ENCODE assay signal across 19 mouse cellular contexts in genomic region chr2:28221803-28222202, GRCm38 (mm10). TPM values are rescaled to one million over a fixed set of nuclear protein-coding genes. Genes with fewer than 3 reads are reported as not detected.
DNase-seq lines count a peak whose midpoint lies in the region; ATAC-seq and TF ChIP-seq lines count a peak whose summit lies in the region.
"Had no signal": no experiment of that assay in that cellular context is flagged by ENCODE, and none has a peak within 500 bp of the region (broad histone marks: within the 10 kb centered on the region; RNA-seq: fewer than 3 reads in every experiment).

No protein-coding gene starts in this region.

- no peaks in the 10 kb centered on the region for H3K9me3 ChIP-seq in forebrain, postnatal 0 days (ENCODE audit: low read length)
- no peaks in the 10 kb centered on the region for H3K9me3 ChIP-seq in forebrain, embryonic 12.5 days
- no peaks in the 10 kb centered on the region for H3K9me3 ChIP-seq in midbrain, postnatal 0 days (ENCODE audit: low read length)
- no peaks in the 10 kb centered on the region for H3K9me3 ChIP-seq in midbrain, embryonic 11.5 days (ENCODE audit: control insufficient read depth, low read length)
- H3K9me3 ChIP-seq in stomach, postnatal 0 days (ENCODE audit: control insufficient read depth, low read length) = no peaks in the 10 kb centered on the region
- H3K9me3 ChIP-seq: embryonic facial prominence, embryonic 10.5 days; heart, embryonic 10.5 days; hindbrain, embryonic 13.5 days had no signal

- no peak overlapping the region for H3K4me2 ChIP-seq in forebrain, postnatal 0 days (ENCODE audit: low read depth)
- no peak overlapping the region for H3K4me2 ChIP-seq in forebrain, embryonic 12.5 days
- no peak overlapping the region for H3K4me2 ChIP-seq in midbrain, postnatal 0 days (ENCODE audit: low read depth, low read length, poor library complexity, severe bottlenecking)
- H3K4me2 ChIP-seq in midbrain, embryonic 11.5 days = no peak overlapping the region
- H3K4me2 ChIP-seq in stomach, postnatal 0 days (replicated peaks; ENCODE audit: low read depth) = no peak overlapping the region
- H3K4me2 ChIP-seq: hindbrain, embryonic 13.5 days had no signal

- no peak for TF ChIP-seq EP300 in stomach, postnatal 0 days (optimal IDR thresholded peaks at IDR 0.05)

- peaks cover 36% of the 10 kb centered on the region for H3K36me3 ChIP-seq in forebrain, postnatal 0 days (ENCODE audit: insufficient read depth)
- H3K36me3 ChIP-seq in forebrain, embryonic 12.5 days (replicated peaks) = peaks cover 12% of the 10 kb centered on the region
- H3K36me3 ChIP-seq in midbrain, postnatal 0 days (ENCODE audit: insufficient read depth, low read length) = peaks cover 50% of the 10 kb centered on the region
- peaks cover 4% of the 10 kb centered on the region; the same call in 1 of the 2 replicates for H3K36me3 ChIP-seq in midbrain, embryonic 11.5 days (ENCODE audit: control insufficient read depth, insufficient read depth, low read length)
- H3K36me3 ChIP-seq in stomach, postnatal 0 days (ENCODE audit: control insufficient read depth, insufficient read depth, low read length) = no peaks in the 10 kb centered on the region
- H3K36me3 ChIP-seq: heart, embryonic 10.5 days had no signal

- no peaks in the 10 kb centered on the region for H3K4me1 ChIP-seq in forebrain, postnatal 0 days (ENCODE audit: insufficient read depth)
- peaks cover 27% of the 10 kb centered on the region for H3K4me1 ChIP-seq in forebrain, embryonic 12.5 days
- peaks cover 11% of the 10 kb centered on the region; the same call in 1 of the 2 replicates for H3K4me1 ChIP-seq in midbrain, postnatal 0 days (ENCODE audit: insufficient read depth, low read length)
- peaks cover 6% of the 10 kb centered on the region for H3K4me1 ChIP-seq in midbrain, embryonic 11.5 days (ENCODE audit: control insufficient read depth, insufficient read depth, low read length)
- H3K4me1 ChIP-seq in stomach, postnatal 0 days (replicated peaks; ENCODE audit: control insufficient read depth, insufficient read depth) = no peaks in the 10 kb centered on the region

- WGBS in forebrain, postnatal 0 days = 75% methylated on average over 2 of the region's 2 CpGs
- WGBS in forebrain, embryonic 12.5 days = 61% methylated on average over 2 of the region's 2 CpGs
- 71% methylated on average over 2 of the region's 2 CpGs for WGBS in midbrain, postnatal 0 days
- 69% methylated on average over 2 of the region's 2 CpGs for WGBS in midbrain, embryonic 11.5 days
- WGBS in stomach, postnatal 0 days = 70% methylated on average over 2 of the region's 2 CpGs

- H3K4me3 ChIP-seq in forebrain, postnatal 0 days (ENCODE audit: low read depth, low read length) = no peak overlapping the region
- H3K4me3 ChIP-seq in forebrain, embryonic 12.5 days (replicated peaks) = no peak overlapping the region
- H3K4me3 ChIP-seq in left cerebral cortex, adult 2 months = no peak overlapping the region
- H3K4me3 ChIP-seq in midbrain, postnatal 0 days (ENCODE audit: low read depth, low read length) = no peak overlapping the region
- H3K4me3 ChIP-seq in midbrain, embryonic 11.5 days (ENCODE audit: low read depth, low read length) = no peak overlapping the region
- no peak overlapping the region for H3K4me3 ChIP-seq in stomach, postnatal 0 days (ENCODE audit: low read depth, low read length)
- H3K4me3 ChIP-seq: embryonic facial prominence, embryonic 10.5 days; heart, embryonic 10.5 days; hindbrain, embryonic 13.5 days had no signal

- intact Hi-C loops in left cerebral cortex, adult 2 months (cut with DNase I) = no loop called here
- intact Hi-C loops in heart, postnatal 14 days (cut with DNase I) = no loop called here

- H3K27ac ChIP-seq in forebrain, postnatal 0 days (ENCODE audit: low read depth, low read length) = no peak overlapping the region
- no peak overlapping the region for H3K27ac ChIP-seq in forebrain, embryonic 12.5 days
- peak overlapping the region; percentile 41 for H3K27ac ChIP-seq in left cerebral cortex, adult 2 months
- H3K27ac ChIP-seq in midbrain, postnatal 0 days (ENCODE audit: low read depth, low read length) = no peak overlapping the region
- H3K27ac ChIP-seq in midbrain, embryonic 11.5 days (ENCODE audit: low read depth, low read length) = no peak overlapping the region
- H3K27ac ChIP-seq in stomach, postnatal 0 days (replicated peaks) = no peak overlapping the region
- H3K27ac ChIP-seq: embryonic facial prominence, embryonic 10.5 days; heart, embryonic 10.5 days had no signal

- no peaks in the 10 kb centered on the region for H3K27me3 ChIP-seq in forebrain, postnatal 0 days (ENCODE audit: insufficient read depth, low read length)
- no peaks in the 10 kb centered on the region for H3K27me3 ChIP-seq in forebrain, embryonic 12.5 days
- no peaks in the 10 kb centered on the region for H3K27me3 ChIP-seq in midbrain, postnatal 0 days (ENCODE audit: insufficient read depth, low read length)
- H3K27me3 ChIP-seq in midbrain, embryonic 11.5 days (ENCODE audit: control insufficient read depth, insufficient read depth, low read length) = no peaks in the 10 kb centered on the region
- H3K27me3 ChIP-seq in stomach, postnatal 0 days (ENCODE audit: control insufficient read depth, insufficient read depth, low read length) = no peaks in the 10 kb centered on the region
- H3K27me3 ChIP-seq: hindbrain, embryonic 13.5 days had no signal

- DNase-seq in forebrain, postnatal 0 days = no peak
- no peak for DNase-seq in left cerebral cortex, adult 2 months (ENCODE audit: extremely low spot score in 1 of 2, low spot score in 2 of 2)
- DNase-seq in left cerebral cortex, adult 11 months (ENCODE audit: low spot score) = no peak
- DNase-seq in midbrain, postnatal 0 days (ENCODE audit: low spot score) = no peak
- no peak for DNase-seq in midbrain, embryonic 11.5 days (ENCODE audit: low spot score, missing footprints)
- no peak for DNase-seq in stomach, postnatal 0 days (ENCODE audit: low spot score)
- DNase-seq in heart, postnatal 14 days = no peak
- DNase-seq: adrenal gland, adult 8-10 months; adrenal gland, postnatal 36 days; cerebellum, adult 18-20 months; gastrocnemius, postnatal 10 days; heart, adult 18-20 months; heart, postnatal 10 days had no signal

- no peak overlapping the region for H3K9ac ChIP-seq in forebrain, postnatal 0 days
- no peak overlapping the region for H3K9ac ChIP-seq in forebrain, embryonic 12.5 days
- H3K9ac ChIP-seq in midbrain, postnatal 0 days (replicated peaks; ENCODE audit: low read length, poor library complexity, severe bottlenecking) = no peak overlapping the region
- H3K9ac ChIP-seq in midbrain, embryonic 11.5 days (ENCODE audit: low read length) = no peak overlapping the region
- H3K9ac ChIP-seq in stomach, postnatal 0 days (ENCODE audit: low read length) = no peak overlapping the region
- H3K9ac ChIP-seq: hindbrain, embryonic 13.5 days had no signal

- TF ChIP-seq CTCF in forebrain, postnatal 0 days (IDR thresholded peaks at IDR 0.05; ENCODE audit: low read depth) = peak; percentile 15; the same call in 1 of the 2 replicates
- no peak; the same call in none of the 2 replicates for TF ChIP-seq CTCF in left cerebral cortex, adult 2 months (IDR thresholded peaks at IDR 0.05)
- peak; percentile 18 for TF ChIP-seq CTCF in midbrain, postnatal 0 days (IDR thresholded peaks at IDR 0.05)
- TF ChIP-seq CTCF in stomach, postnatal 0 days (IDR thresholded peaks at IDR 0.05; ENCODE audit: low read depth) = peak; percentile 26

- ATAC-seq in forebrain, postnatal 0 days = no peak
- ATAC-seq in forebrain, embryonic 12.5 days (ENCODE audit: low FRiP score) = no peak
- ATAC-seq in midbrain, postnatal 0 days (ENCODE audit: low FRiP score) = no peak
- ATAC-seq in midbrain, embryonic 11.5 days (ENCODE audit: low FRiP score) = no peak
- ATAC-seq in stomach, postnatal 0 days (ENCODE audit: low FRiP score, low TSS enrichment) = no peak
- ATAC-seq: forebrain, embryonic 14.5 days had no signal

RNA-seq across cellular contexts. Expression of gene Olfm1, which starts 29.0 kb away (rescaled TPM):
- total RNA-seq in forebrain, postnatal 0 days (2014; rRNA removed) = 277 and 344 TPM in 2 replicates
- polyA plus RNA-seq in forebrain, postnatal 0 days (2015; fragmentation: Nextera tagmentation; extraction: Ambion mirVana) = 347 and 444 TPM in 2 replicates
- polyA plus RNA-seq in forebrain, embryonic 12.5 days (2016; fragmentation: Nextera tagmentation; extraction: Ambion mirVana) = 79.8 and 81.5 TPM in 2 replicates
- 1,000 to 10,000 TPM; 1,521 to 1,595 TPM for total RNA-seq in left cerebral cortex, adult 2 months (2021)
- 486 and 500 TPM in 2 replicates for total RNA-seq in midbrain, postnatal 0 days (2014; rRNA removed)
- 426 and 440 TPM in 2 replicates for polyA plus RNA-seq in midbrain, postnatal 0 days (2015; fragmentation: Nextera tagmentation; extraction: Ambion mirVana)
- polyA plus RNA-seq in midbrain, embryonic 11.5 days (2014; fragmentation: Nextera tagmentation; extraction: Ambion mirVana) = 60.7 and 68.6 TPM in 2 replicates
- polyA plus RNA-seq in stomach, postnatal 0 days (2015; fragmentation: Nextera tagmentation; extraction: Ambion mirVana) = 14.1 and 17.5 TPM in 2 replicates
- total RNA-seq in heart, postnatal 14 days (2021) = 1 to 10 TPM; 7.3 to 9.5 TPM
- total RNA-seq: hematopoietic stem cell, adult 5-6 weeks had no signal
